Mouse (Mus musculus) forebrain, embryonic 13.5 days (tissue): Measurements from ENCODE around the gene Rps27rt. TPM values are rescaled to one million over a fixed set of nuclear protein-coding genes. Genes with fewer than 3 reads are reported as not detected.
"Not testable (repeated sequence)": the region's sequence is repeated elsewhere in the genome, so short reads cannot be mapped to it uniquely, and the experiment has no call there.

ENCODE experiments used
- ATAC-seq: fragments of 200-750 bp; cut with Nextera tagmentation; 2 replicates; pipeline ENCODE4 v1.8.0; 2017
- H3K27ac ChIP-seq: fragments of 300-500 bp; sonication (generic); 2 replicates; pipeline ENCODE4 v1.5.1; 2015; ENCODE audit warnings: inconsistent platforms, mild to moderate bottlenecking, moderate library complexity
- H3K27me3 ChIP-seq: fragments of 300-500 bp; sonication (generic); 2 replicates; pipeline ENCODE4 v1.6.1; 2015; ENCODE audit warnings: mild to moderate bottlenecking, inconsistent platforms
- H3K36me3 ChIP-seq: fragments of 300-500 bp; sonication (generic); 2 replicates; pipeline ENCODE4 v1.6.1; 2015; ENCODE audit warnings: mild to moderate bottlenecking, inconsistent platforms; ENCODE audit not compliant: poor library complexity, severe bottlenecking
- H3K4me1 ChIP-seq: fragments of 300-500 bp; sonication (generic); 2 replicates; pipeline ENCODE4 v1.6.1; 2015; ENCODE audit warnings: inconsistent platforms
- H3K4me2 ChIP-seq: fragments of 300-500 bp; sonication (generic); 2 replicates; pipeline ENCODE4 v1.6.1; 2015; ENCODE audit warnings: inconsistent platforms, mild to moderate bottlenecking, moderate library complexity
- H3K4me3 ChIP-seq: fragments of 300-500 bp; sonication (generic); 2 replicates; pipeline ENCODE4 v1.5.1; 2015; ENCODE audit warnings: mild to moderate bottlenecking, inconsistent platforms
- H3K9ac ChIP-seq: fragments of 300-500 bp; sonication (generic); 2 replicates; pipeline ENCODE4 v1.6.1; 2015; ENCODE audit warnings: mild to moderate bottlenecking, inconsistent platforms
- H3K9me3 ChIP-seq: fragments of 300-500 bp; sonication (generic); replicated peaks from 2 replicates; pipeline ENCODE4 v1.6.1; 2016; ENCODE audit warnings: inconsistent platforms
- WGBS: fragments of 180-500 bp; shearing (Covaris S2); methylation state at CpG from one replicate; pipeline ENCODE4 v1.1.7; 2015; 5-methylcytosine and 5-hydroxymethylcytosine counted together
- polyA plus RNA-seq: library from polyadenylated mRNA; unstranded; fragments of >200 nt; fragmentation: Nextera tagmentation; extraction: Ambion mirVana; gene quantifications from 2 replicates; pipeline ENCODE4 v1.2.1, GENCODE M21; 2015

Gene Rps27rt
- 296 and 413 TPM in 2 replicates for polyA plus RNA-seq

GRCm38 (mm10) chr9:114982689-114983360, at the start of gene Rps27rt:
Gene Rps27rt, minus strand, starts transcription at chr9:114982739.
- 92% methylated on average over 16 of the region's 16 CpGs for whole genome bisulfite sequencing
- Histone ChIP-seq H3K4me3 (no peak within 1 kb of the TSS), H3K9me3 (no peaks in the 10 kb centered on the region), H3K36me3 (no peaks in the 10 kb centered on the region), H3K27me3 (peaks cover 15% of the 10 kb centered on the region), H3K9ac (no peak within 1 kb of the TSS), H3K27ac (no peak within 1 kb of the TSS), H3K4me2 (no peak within 1 kb of the TSS), H3K4me1 (peaks cover 14% of the 10 kb centered on the region)
- no peak for ATAC-seq

- ATAC-seq, H3K4me3 ChIP-seq, H3K36me3 ChIP-seq, H3K4me2 ChIP-seq, H3K9ac ChIP-seq, H3K27ac ChIP-seq, H3K9me3 ChIP-seq, H3K27me3 ChIP-seq: not testable (repeated sequence)
- WGBS, result 90% methylated on average over 1 of the region's 1 CpGs
- peaks cover 12% of the 10 kb centered on the region for H3K4me1 ChIP-seq
Measured at GRCm38 (mm10) chr9:115031046-115031445, 48.5 kb upstream of the Rps27rt start.

GRCm38 (mm10) chr9:115030581-115030980, 48.0 kb upstream of the Rps27rt start:
- Histone ChIP-seq H3K4me1 (peaks cover 12% of the 10 kb centered on the region), H3K4me2 (no peak overlapping the region), H3K36me3 (no peaks in the 10 kb centered on the region), H3K27me3 (peaks cover under 1% of the 10 kb centered on the region; the same call in 1 of the 2 replicates), H3K27ac (no peak overlapping the region), H3K9me3 (no peaks in the 10 kb centered on the region), H3K4me3 (no peak overlapping the region), H3K9ac (no peak overlapping the region)
- no peak for ATAC-seq
- WGBS, result 20% methylated on average over 4 of the region's 4 CpGs

GRCm38 (mm10) chr9:115029307-115029706, 46.8 kb upstream of the Rps27rt start:
- Histone ChIP-seq H3K4me2 (peak overlapping the region; percentile 4; the same call in 1 of the 2 replicates), H3K27ac (peak overlapping the region; percentile 19; the same call in 1 of the 2 replicates), H3K9me3 (no peaks in the 10 kb centered on the region), H3K4me3 (no peak overlapping the region), H3K36me3 (no peaks in the 10 kb centered on the region), H3K27me3 (no peaks in the 10 kb centered on the region; the same call in 1 of the 2 replicates), H3K9ac (no peak overlapping the region), H3K4me1 (peaks cover 12% of the 10 kb centered on the region)
- WGBS, result 0% methylated on average over 3 of the region's 3 CpGs
- peak; percentile 55; the same call in 1 of the 2 replicates for ATAC-seq

- 89% methylated on average over 10 of the region's 10 CpGs for WGBS
- no peak overlapping the region for H3K4me3 ChIP-seq
- H3K36me3 ChIP-seq, result no peaks in the 10 kb centered on the region
- ATAC-seq, result no peak
- no peak overlapping the region for H3K9ac ChIP-seq
- no peak overlapping the region for H3K4me2 ChIP-seq
- 0 out of 2 replicates have a peak overlapping the region, but pooled peaks have one; percentile 11 for H3K27ac ChIP-seq
- H3K9me3 ChIP-seq, result no peaks in the 10 kb centered on the region
- H3K4me1 ChIP-seq, result peaks cover 1% of the 10 kb centered on the region
- no peaks in the 10 kb centered on the region for H3K27me3 ChIP-seq
Measured at GRCm38 (mm10) chr9:115023708-115024383, 41.3 kb upstream of the Rps27rt start.

GRCm38 (mm10) chr9:115023137-115023536, 40.6 kb upstream of the Rps27rt start:
- H3K27ac ChIP-seq, result no peak overlapping the region
- H3K4me3 ChIP-seq, result no peak overlapping the region
- no peak overlapping the region for H3K4me2 ChIP-seq
- WGBS, result 81% methylated on average over 3 of the region's 3 CpGs
- no peak overlapping the region for H3K9ac ChIP-seq
- no peaks in the 10 kb centered on the region for H3K36me3 ChIP-seq
- no peaks in the 10 kb centered on the region for H3K4me1 ChIP-seq
- no peak for ATAC-seq
- no peaks in the 10 kb centered on the region for H3K27me3 ChIP-seq
- no peaks in the 10 kb centered on the region for H3K9me3 ChIP-seq

- Histone ChIP-seq H3K27ac (no peak overlapping the region), H3K9ac (no peak overlapping the region), H3K36me3 (no peaks in the 10 kb centered on the region), H3K27me3 (no peaks in the 10 kb centered on the region), H3K4me3 (no peak overlapping the region), H3K4me2 (no peak overlapping the region), H3K9me3 (no peaks in the 10 kb centered on the region), H3K4me1 (no peaks in the 10 kb centered on the region)
- ATAC-seq, result no peak
- WGBS, result 86% methylated on average over 2 of the region's 2 CpGs
Measured at GRCm38 (mm10) chr9:115021419-115021818, 38.9 kb upstream of the Rps27rt start.

GRCm38 (mm10) chr9:115020141-115020540, 37.6 kb upstream of the Rps27rt start:
- H3K9ac ChIP-seq, result no peak overlapping the region
- H3K4me3 ChIP-seq, result no peak overlapping the region
- no peaks in the 10 kb centered on the region for H3K27me3 ChIP-seq
- H3K4me2 ChIP-seq, result no peak overlapping the region
- no peaks in the 10 kb centered on the region for H3K9me3 ChIP-seq
- no peak overlapping the region for H3K27ac ChIP-seq
- 93% methylated on average over 7 of the region's 7 CpGs for WGBS
- no peaks in the 10 kb centered on the region for H3K4me1 ChIP-seq
- no peak for ATAC-seq
- no peaks in the 10 kb centered on the region for H3K36me3 ChIP-seq

- no peaks in the 10 kb centered on the region for H3K36me3 ChIP-seq
- H3K27me3 ChIP-seq, result no peaks in the 10 kb centered on the region
- H3K4me2 ChIP-seq, result no peak overlapping the region
- peaks cover 8% of the 10 kb centered on the region for H3K9me3 ChIP-seq
- 67% methylated on average over 12 of the region's 12 CpGs for WGBS
- H3K4me3 ChIP-seq, result no peak overlapping the region
- H3K27ac ChIP-seq, result no peak overlapping the region
- no peaks in the 10 kb centered on the region for H3K4me1 ChIP-seq
- H3K9ac ChIP-seq, result no peak overlapping the region
- no peak for ATAC-seq
Measured at GRCm38 (mm10) chr9:115012367-115012766, 29.8 kb upstream of the Rps27rt start.

- no peak overlapping the region for H3K4me3 ChIP-seq
- peaks cover 8% of the 10 kb centered on the region for H3K9me3 ChIP-seq
- no peak for ATAC-seq
- H3K4me1 ChIP-seq, result no peaks in the 10 kb centered on the region
- H3K27me3 ChIP-seq, result no peaks in the 10 kb centered on the region
- H3K27ac ChIP-seq, result no peak overlapping the region
- no peak overlapping the region for H3K4me2 ChIP-seq
- 92% methylated on average over 7 of the region's 7 CpGs for WGBS
- no peak overlapping the region for H3K9ac ChIP-seq
- H3K36me3 ChIP-seq, result no peaks in the 10 kb centered on the region
Measured at GRCm38 (mm10) chr9:115008194-115008593, 25.7 kb upstream of the Rps27rt start.

- WGBS, result 80% methylated on average over 6 of the region's 6 CpGs
- Histone ChIP-seq H3K9ac (no peak overlapping the region), H3K27ac (no peak overlapping the region), H3K4me3 (no peak overlapping the region), H3K4me1 (no peaks in the 10 kb centered on the region), H3K27me3 (no peaks in the 10 kb centered on the region), H3K9me3 (peaks cover 8% of the 10 kb centered on the region), H3K36me3 (no peaks in the 10 kb centered on the region), H3K4me2 (no peak overlapping the region)
- ATAC-seq, result no peak
Measured at GRCm38 (mm10) chr9:115007776-115008175, 25.2 kb upstream of the Rps27rt start.

- ATAC-seq, result no peak
- H3K9me3 ChIP-seq, result peaks cover 8% of the 10 kb centered on the region
- no peak overlapping the region for H3K9ac ChIP-seq
- no peaks in the 10 kb centered on the region for H3K27me3 ChIP-seq
- H3K4me2 ChIP-seq, result no peak overlapping the region
- H3K4me1 ChIP-seq, result no peaks in the 10 kb centered on the region
- WGBS, result 82% methylated on average over 10 of the region's 10 CpGs
- no peak overlapping the region for H3K27ac ChIP-seq
- H3K36me3 ChIP-seq, result no peaks in the 10 kb centered on the region
- H3K4me3 ChIP-seq, result no peak overlapping the region
Measured at GRCm38 (mm10) chr9:115005446-115005845, 22.9 kb upstream of the Rps27rt start.
